11 mouse cellular contexts compared by ENCODE assay signal in the genomic region with DNA sequence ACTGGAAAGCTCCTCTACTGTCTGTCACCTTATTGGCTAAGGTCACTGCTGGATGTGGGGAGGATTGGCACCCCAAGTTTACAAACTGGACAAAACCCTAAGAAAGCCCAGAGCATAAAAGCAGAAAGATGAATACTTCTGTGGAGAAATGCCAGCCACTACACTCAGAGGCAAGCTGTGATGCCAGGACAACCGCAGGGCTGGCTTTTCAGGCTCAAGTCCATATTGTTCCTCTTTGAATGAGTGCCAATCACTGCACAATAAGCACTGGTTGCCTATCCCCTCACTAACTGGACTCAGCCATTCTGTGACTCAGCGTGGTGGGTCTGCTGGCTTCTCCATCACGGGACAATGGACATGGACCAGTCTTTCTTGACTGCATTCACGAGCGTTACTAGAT.
DNase-seq lines count a peak whose midpoint lies in the region; ATAC-seq lines count a peak whose summit lies in the region.
"Had no signal": no experiment of that assay in that cellular context is flagged by ENCODE, and none has a peak within 500 bp of the region (broad histone marks: within the 10 kb centered on the region; RNA-seq: fewer than 3 reads in every experiment).

No protein-coding gene starts in this region.

- no peak overlapping the region for H3K27ac ChIP-seq in forebrain, embryonic 15.5 days (replicated peaks)
- no peak overlapping the region for H3K27ac ChIP-seq in midbrain, embryonic 13.5 days
- no peak overlapping the region for H3K27ac ChIP-seq in intestine, embryonic 15.5 days
- H3K27ac ChIP-seq: heart, adult 2 months; limb, embryonic 13.5 days had no signal

- no peaks in the 10 kb centered on the region for H3K27me3 ChIP-seq in forebrain, embryonic 15.5 days
- H3K27me3 ChIP-seq in midbrain, embryonic 13.5 days: no peaks in the 10 kb centered on the region
- no peaks in the 10 kb centered on the region for H3K27me3 ChIP-seq in intestine, embryonic 15.5 days (replicated peaks)
- H3K27me3 ChIP-seq: limb, embryonic 13.5 days had no signal

- whole genome bisulfite sequencing in forebrain, embryonic 15.5 days: 9% methylated on average over 5 of the region's 5 CpGs
- WGBS in midbrain, embryonic 13.5 days: 28% methylated on average over 5 of the region's 5 CpGs
- WGBS in intestine, embryonic 15.5 days: 85% methylated on average over 5 of the region's 5 CpGs

- no peak overlapping the region for H3K9ac ChIP-seq in forebrain, embryonic 15.5 days (replicated peaks)
- H3K9ac ChIP-seq in midbrain, embryonic 13.5 days (replicated peaks): no peak overlapping the region
- no peak overlapping the region for H3K9ac ChIP-seq in intestine, embryonic 15.5 days
- H3K9ac ChIP-seq: limb, embryonic 13.5 days had no signal

- H3K9me3 ChIP-seq in forebrain, embryonic 15.5 days: no peaks in the 10 kb centered on the region
- no peaks in the 10 kb centered on the region for H3K9me3 ChIP-seq in midbrain, embryonic 13.5 days
- no peaks in the 10 kb centered on the region for H3K9me3 ChIP-seq in intestine, embryonic 15.5 days
- H3K9me3 ChIP-seq: limb, embryonic 13.5 days had no signal

- H3K4me3 ChIP-seq in forebrain, embryonic 15.5 days: no peak overlapping the region
- no peak overlapping the region for H3K4me3 ChIP-seq in midbrain, embryonic 13.5 days (replicated peaks)
- H3K4me3 ChIP-seq in intestine, embryonic 15.5 days (replicated peaks): no peak overlapping the region
- H3K4me3 ChIP-seq: heart, adult 2 months; limb, embryonic 13.5 days had no signal

- H3K36me3 ChIP-seq in forebrain, embryonic 15.5 days: no peaks in the 10 kb centered on the region
- no peaks in the 10 kb centered on the region for H3K36me3 ChIP-seq in midbrain, embryonic 13.5 days
- H3K36me3 ChIP-seq in intestine, embryonic 15.5 days: no peaks in the 10 kb centered on the region
- H3K36me3 ChIP-seq: limb, embryonic 13.5 days had no signal

- ATAC-seq in forebrain, embryonic 15.5 days (replicated peaks): peak; percentile 83
- ATAC-seq in midbrain, embryonic 13.5 days: peak; percentile 81
- ATAC-seq in intestine, embryonic 15.5 days: no peak

- peak; percentile 47 for DNase-seq in brain, embryonic 18.5 days (ENCODE audit: low read depth, low spot score)
- peak; percentile 22 for DNase-seq in cerebellum, adult 9-10 months
- no peak for DNase-seq in thymus, postnatal 14 days
- no peak for DNase-seq in gastrocnemius, postnatal 10 days
- DNase-seq in layer of hippocampus, adult 9-10 months (ENCODE audit: low spot score): no peak
- DNase-seq: heart, adult 2 months; lung, postnatal 14 days had no signal

- H3K4me1 ChIP-seq in forebrain, embryonic 15.5 days: no peaks in the 10 kb centered on the region; the same call in 1 of the 2 replicates
- H3K4me1 ChIP-seq in midbrain, embryonic 13.5 days (replicated peaks): no peaks in the 10 kb centered on the region
- H3K4me1 ChIP-seq in intestine, embryonic 15.5 days (replicated peaks): no peaks in the 10 kb centered on the region
- H3K4me1 ChIP-seq: limb, embryonic 13.5 days had no signal

- H3K4me2 ChIP-seq in forebrain, embryonic 15.5 days (replicated peaks): no peak overlapping the region
- no peak overlapping the region for H3K4me2 ChIP-seq in midbrain, embryonic 13.5 days (replicated peaks)
- H3K4me2 ChIP-seq in intestine, embryonic 15.5 days (replicated peaks): no peak overlapping the region
- H3K4me2 ChIP-seq: limb, embryonic 13.5 days had no signal

Comparison
In these comparisons a context has a peak if more than half of its experiments do, and no peak if none do; other contexts are left out.
1. DNase-seq: peak in brain, embryonic 18.5 days (single experiment) and cerebellum, adult 9-10 months (single experiment); none in thymus, postnatal 14 days (single experiment), gastrocnemius, postnatal 10 days (single experiment) and layer of hippocampus, adult 9-10 months (single experiment).